Mouse (Mus musculus) ZHBTc4 (cell line): ENCODE data around the gene Grb2.

Experiments
- DNase-seq: peaks from one replicate; pipeline ENCODE4 v3.0.0-alpha.2; 2011; ENCODE audit warnings: low read depth, low spot score

The Grb2 gene

DNA sequence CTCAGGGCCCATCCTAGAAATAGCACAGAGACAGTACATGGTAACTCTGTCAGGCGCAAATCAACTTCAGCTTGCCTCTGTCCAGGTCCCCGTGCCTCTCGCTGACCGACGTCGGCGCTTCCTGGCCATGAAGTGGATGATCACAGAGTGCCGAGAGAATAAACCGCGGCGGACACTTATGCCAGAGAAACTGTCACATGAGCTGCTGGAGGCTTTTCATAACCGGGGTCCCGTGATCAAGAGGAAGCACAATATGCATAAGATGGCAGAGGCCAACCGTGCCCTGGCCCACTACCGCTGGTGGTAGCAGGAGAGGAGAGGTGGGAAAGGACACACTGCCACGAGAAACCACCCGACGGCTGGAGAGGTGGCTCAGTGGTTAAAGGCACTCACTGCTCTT lies 101.7 kb downstream of the Grb2 start:
- no peak for DNase-seq

- DNase-seq, result peak; percentile 38
These were observed 104.1 kb downstream of the Grb2 start for GRCm38 (mm10) chr11:115604304-115604696.

GRCm38 (mm10) chr11:115603476-115604303 lies 104.7 kb downstream of the Grb2 start, which contains the start of the genes Mrps7 and Gga3:
Gene Mrps7 (plus strand): TSS chr11:115603925.
Gene Gga3 (minus strand): TSS chr11:115604051.
- peak; percentile 94 for DNase-seq

DNA sequence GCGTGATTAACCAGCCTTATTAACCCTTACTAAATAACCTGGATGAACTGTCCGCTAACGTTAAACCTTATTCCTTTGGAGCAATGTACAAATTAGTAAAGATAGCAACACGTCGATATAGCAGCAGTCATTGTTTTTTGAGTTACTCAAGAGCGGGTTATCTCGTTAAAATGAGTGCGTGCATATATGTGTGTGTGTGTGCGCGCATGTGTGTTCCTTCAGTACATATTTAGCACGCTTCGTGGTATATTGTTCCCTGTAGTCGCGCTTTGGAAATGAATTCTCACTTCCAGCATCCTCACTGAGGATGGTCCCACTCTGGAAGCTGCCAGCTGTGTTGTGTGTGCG lies 105.3 kb downstream of the Grb2 start:
- DNase-seq, result no peak

GRCm38 (mm10) chr11:115601174-115601573 lies 107.2 kb downstream of the Grb2 start:
- no peak for DNase-seq

DNA sequence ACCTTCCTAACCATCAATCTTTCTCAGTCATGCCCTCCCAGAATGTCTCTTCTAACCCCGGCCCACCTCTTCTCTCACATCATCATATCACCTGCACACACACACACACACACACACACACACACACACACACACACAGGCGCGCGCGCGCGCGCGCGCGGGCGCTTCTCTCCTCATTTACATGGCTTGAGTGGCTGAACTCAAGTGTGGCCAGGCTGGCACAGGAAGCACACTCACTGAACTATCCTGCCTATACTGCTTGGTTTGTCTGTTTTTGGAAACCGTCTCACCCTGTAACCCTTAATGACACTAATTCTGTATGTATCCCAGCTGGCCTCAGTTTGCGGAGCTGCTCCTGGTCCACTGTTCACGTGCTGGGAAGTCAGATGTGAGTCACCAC lies 107.7 kb downstream of the Grb2 start:
- DNase-seq, result no peak

GRCm38 (mm10) chr11:115599722-115600121 lies 108.7 kb downstream of the Grb2 start:
- DNase-seq, result no peak

DNA sequence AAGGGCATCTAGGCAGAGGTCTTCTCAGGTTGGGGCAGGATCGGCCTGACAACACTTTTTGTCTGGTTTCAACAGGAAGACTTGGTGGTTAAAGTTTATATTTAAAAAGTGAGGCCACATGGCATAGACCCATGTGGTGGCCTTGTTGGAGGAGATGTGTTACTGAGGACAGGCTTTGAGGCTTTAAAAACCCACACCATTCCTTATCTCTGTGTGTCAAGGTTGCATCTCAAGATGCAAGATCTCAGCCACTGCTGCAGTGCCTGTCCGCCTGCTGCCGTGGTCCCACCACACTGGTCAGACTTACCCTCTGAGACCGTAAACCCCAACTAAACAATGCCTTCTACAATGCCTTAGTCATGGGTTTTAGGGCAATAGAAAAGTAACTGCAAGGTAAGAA lies 110.1 kb downstream of the Grb2 start:
- no peak for DNase-seq

DNA sequence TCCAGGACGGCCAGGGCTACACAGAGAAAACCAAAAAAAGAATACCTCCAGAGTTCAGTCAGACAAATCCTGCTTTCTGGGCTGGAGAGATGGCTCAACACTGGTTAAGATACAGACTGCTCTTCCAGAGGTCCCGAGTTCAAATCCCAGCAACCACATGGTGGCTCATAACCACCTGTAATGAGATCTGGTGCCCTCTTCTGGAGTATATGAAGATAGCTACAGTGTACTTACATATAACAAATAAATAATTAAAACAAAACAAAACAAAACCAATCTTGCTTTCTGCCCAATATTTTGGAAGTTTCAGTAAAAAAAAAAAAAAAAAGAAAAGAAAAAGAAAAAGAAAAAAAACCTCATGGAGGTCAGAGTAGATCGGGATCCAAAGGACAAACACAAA lies 113.2 kb downstream of the Grb2 start:
- peak; percentile 64 for DNase-seq
